Mouse (Mus musculus) E14TG2a.4 (cell line): ENCODE results near the gene 4921530L21Rik.

Experiments
- H3K27me3 ChIP-seq: 2 replicates; pipeline ENCODE4 v1.6.1; 2014; ENCODE audit warnings: low read length, control low read depth; ENCODE audit not compliant: insufficient read depth
- H3K36me3 ChIP-seq: 2 replicates; pipeline ENCODE4 v1.6.1; 2014; ENCODE audit warnings: low read length, control low read depth; ENCODE audit not compliant: insufficient read depth
- H3K4me1 ChIP-seq: replicated peaks from 2 replicates; pipeline ENCODE4 v1.6.1; 2014; ENCODE audit warnings: low read depth, low read length, control low read depth
- H3K4me3 ChIP-seq: replicated peaks from 2 replicates; pipeline ENCODE4 v1.5.1; 2014; ENCODE audit warnings: mild to moderate bottlenecking, low read length
- H3K9me3 ChIP-seq: 2 replicates; pipeline ENCODE4 v1.6.1; 2014; ENCODE audit warnings: low read length, control low read depth
- CTCF ChIP-seq: conservative IDR thresholded peaks from 2 replicates; pipeline ENCODE4 v1.5.1; 2014; ENCODE audit warnings: low read length
- NANOG ChIP-seq: IDR thresholded peaks from 2 replicates; pipeline ENCODE4 v1.6.1; 2014; ENCODE audit warnings: borderline replicate concordance, low read length, mixed read lengths
- POU5F1 ChIP-seq: IDR thresholded peaks from 2 replicates; pipeline ENCODE4 v1.6.1; 2014; ENCODE audit warnings: low read length, borderline replicate concordance

Gene 4921530L21Rik

GRCm38 (mm10) chr14:95913293-95913692, 32.2 kb downstream of the 4921530L21Rik start:
- TF ChIP-seq CTCF (no peak), POU5F1 (no peak), NANOG (no peak)
- no peaks in the 10 kb centered on the region for H3K27me3 ChIP-seq
- no peaks in the 10 kb centered on the region for H3K4me1 ChIP-seq
- H3K36me3 ChIP-seq, result no peaks in the 10 kb centered on the region
- no peaks in the 10 kb centered on the region for H3K9me3 ChIP-seq
- no peak overlapping the region for H3K4me3 ChIP-seq

- Histone ChIP-seq H3K9me3 (no peaks in the 10 kb centered on the region), H3K4me1 (no peaks in the 10 kb centered on the region), H3K27me3 (no peaks in the 10 kb centered on the region), H3K4me3 (no peak overlapping the region), H3K36me3 (no peaks in the 10 kb centered on the region)
- TF ChIP-seq NANOG, result no peak
- no peak for TF ChIP-seq CTCF
- TF ChIP-seq POU5F1, result no peak
Observed at GRCm38 (mm10) chr14:95926742-95927141, 45.7 kb downstream of the 4921530L21Rik start.

- Histone ChIP-seq H3K4me3 (no peak overlapping the region), H3K4me1 (no peaks in the 10 kb centered on the region), H3K36me3 (no peaks in the 10 kb centered on the region), H3K27me3 (no peaks in the 10 kb centered on the region), H3K9me3 (no peaks in the 10 kb centered on the region)
- TF ChIP-seq NANOG (no peak), POU5F1 (no peak), CTCF (no peak)
Observed at GRCm38 (mm10) chr14:95927810-95928785, 47.0 kb downstream of the 4921530L21Rik start.
